ENCODE assay signal across 27 mouse cellular contexts in genomic region chr9:78124297-78124696, GRCm38 (mm10). TPM values are rescaled to one million over a fixed set of nuclear protein-coding genes. Genes with fewer than 3 reads are reported as not detected.
A peak's percentile ranks its signal among the peaks of the same experiment; 100 is the strongest.
DNase-seq lines count a peak whose midpoint lies in the region; ATAC-seq and TF ChIP-seq lines count a peak whose summit lies in the region.
"Had no signal": no experiment of that assay in that cellular context is flagged by ENCODE, and none has a peak within 500 bp of the region (broad histone marks: within the 10 kb centered on the region; RNA-seq: fewer than 3 reads in every experiment).

No protein-coding gene starts in this region.

- ATAC-seq in megakaryocyte, adult 5-6 weeks (ENCODE audit: poor library complexity, severe bottlenecking), result no peak
- no peak for ATAC-seq in inflammation-experienced regulatory T-cells, adult 6 months
- ATAC-seq: CD4-positive, CD25-positive, alpha-beta regulatory T cell, adult 4 months; forebrain, embryonic 16.5 days; intestine, embryonic 15.5 days had no signal

- intact Hi-C loops in heart, postnatal 25 days (cut with DNase I), result no loop called here
- intact Hi-C loops in left cerebral cortex, adult 2 months (cut with DNase I), result no loop called here

- DNase-seq in heart, adult 11 months, result peak; percentile 83
- DNase-seq in heart, postnatal 25 days (ENCODE audit: low spot score), result no peak
- no peak for DNase-seq in left cerebral cortex, adult 2 months (ENCODE audit: extremely low spot score in 1 of 2, low spot score in 2 of 2)
- no peak for DNase-seq in left cerebral cortex, adult 11 months (ENCODE audit: low spot score)
- DNase-seq: adrenal gland, adult 2 months; adrenal gland, postnatal 14 days; cerebellum, adult 18-20 months; cerebellum, adult 9-10 months; cerebellum, postnatal 14 days; gastrocnemius, postnatal 10 days; gastrocnemius, postnatal 36 days; heart, postnatal 10 days; kidney, adult 11 months had no signal

- TF ChIP-seq CTCF in left cerebral cortex, adult 2 months (IDR thresholded peaks at IDR 0.05), result no peak
- TF ChIP-seq CTCF in cortical plate, adult 2 months (IDR thresholded peaks at IDR 0.05; ENCODE audit: extremely low read depth, insufficient read depth, low read length), result no peak

- H3K4me3 ChIP-seq in left cerebral cortex, adult 2 months, result no peak overlapping the region
- H3K4me3 ChIP-seq in cortical plate, adult 2 months (ENCODE audit: insufficient read depth, low read length), result no peak overlapping the region
- H3K4me3 ChIP-seq: embryonic facial prominence, embryonic 12.5 days; embryonic facial prominence, embryonic 15.5 days; erythroblast, embryonic 14.5 days; forebrain, embryonic 12.5 days; heart, embryonic 12.5 days; heart, embryonic 15.5 days; hindbrain, embryonic 12.5 days; hindbrain, embryonic 15.5 days; intestine, embryonic 15.5 days had no signal

- H3K27ac ChIP-seq in left cerebral cortex, adult 2 months, result peak overlapping the region; percentile 61
- peak overlapping the region; percentile 24; the same call in 1 of the 2 replicates for H3K27ac ChIP-seq in cortical plate, adult 2 months (ENCODE audit: insufficient read depth, low read length)
- H3K27ac ChIP-seq: embryonic facial prominence, embryonic 12.5 days; embryonic facial prominence, embryonic 15.5 days; forebrain, embryonic 12.5 days; heart, embryonic 15.5 days; hindbrain, embryonic 12.5 days; hindbrain, embryonic 15.5 days; intestine, embryonic 15.5 days had no signal

- no peak for TF ChIP-seq POLR2A in cortical plate, adult 2 months (IDR thresholded peaks at IDR 0.05; ENCODE audit: extremely low read depth, insufficient read depth, low read length)

- H3K4me1 ChIP-seq in cortical plate, adult 2 months (ENCODE audit: control insufficient read depth, insufficient read depth, low read length), result peaks cover 3% of the 10 kb centered on the region
- H3K4me1 ChIP-seq: embryonic facial prominence, embryonic 12.5 days; embryonic facial prominence, embryonic 15.5 days had no signal

RNA-seq across cellular contexts. Expression of gene Ick, which starts 15.3 kb away (rescaled TPM):
- 10 to 100 TPM; 14.9 to 15.3 TPM for total RNA-seq in heart, postnatal 25 days (2021)
- total RNA-seq in left cerebral cortex, adult 2 months (2021), result 10 to 100 TPM; 17.4 to 19.2 TPM
- polyA plus RNA-seq in cortical plate, adult 2 months (2012; rRNA removed), result 18.0 and 19.1 TPM in 2 replicates
- total RNA-seq in megakaryocyte, adult 5-6 weeks (2015), result 3.4 and 6.2 TPM in 2 replicates
- total RNA-seq in megakaryocyte, adult 5-6 weeks (2017), result 2.5 and 8.0 TPM in 2 replicates
- 1 to 10 TPM; 4.7 to 8.9 (median 6.9) TPM for polyA plus RNA-seq in inflammation-experienced regulatory T-cells, adult 6 months (2017; shearing (Covaris generic))

RNA-seq across cellular contexts. Expression of gene Fbxo9, which starts 15.4 kb away (rescaled TPM):
- 10 to 100 TPM; 49.2 to 51.3 TPM for total RNA-seq in heart, postnatal 25 days (2021)
- total RNA-seq in left cerebral cortex, adult 2 months (2021), result 100 to 1,000 TPM; 106 to 115 TPM
- 138 and 144 TPM in 2 replicates for polyA plus RNA-seq in cortical plate, adult 2 months (2012; rRNA removed)
- total RNA-seq in megakaryocyte, adult 5-6 weeks (2015), result 40.3 and 50.5 TPM in 2 replicates
- 43.8 and 49.2 TPM in 2 replicates for total RNA-seq in megakaryocyte, adult 5-6 weeks (2017)
- polyA plus RNA-seq in inflammation-experienced regulatory T-cells, adult 6 months (2017; shearing (Covaris generic)), result 10 to 100 TPM; 21.0 to 23.3 (median 21.8) TPM

RNA-seq across cellular contexts. Expression of gene Gsta4, which starts 58.3 kb away (rescaled TPM):
- total RNA-seq in heart, postnatal 25 days (2021), result 10 to 100 TPM; 81.4 to 87.9 TPM
- total RNA-seq in left cerebral cortex, adult 2 months (2021), result 10 to 100 TPM; 38.2 to 39.6 TPM
- polyA plus RNA-seq in cortical plate, adult 2 months (2012; rRNA removed), result 85.6 and 92.4 TPM in 2 replicates
- total RNA-seq in megakaryocyte, adult 5-6 weeks (2015), result 0.27 TPM in 1 of 2 replicates, not detected in the other
- not detected in 2 replicates for total RNA-seq in megakaryocyte, adult 5-6 weeks (2017)
- 10 to 100 TPM in 2 of 3 experiments, under 1 TPM in 1; 0.62 to 23.4 (median 19.3) TPM for polyA plus RNA-seq in inflammation-experienced regulatory T-cells, adult 6 months (2017; shearing (Covaris generic))

Comparison
In these comparisons a context has a peak if more than half of its experiments do, and no peak if none do; other contexts are left out.
1. RNA of gene Gsta4, which starts 58.3 kb away (total RNA-seq): 81.4 to 87.9 TPM in heart, postnatal 25 days and 38.2 to 39.6 TPM in left cerebral cortex, adult 2 months; 0.27 TPM in megakaryocyte, adult 5-6 weeks; every median in the first group is over 10 times any median in the second.